In the genomic region with DNA sequence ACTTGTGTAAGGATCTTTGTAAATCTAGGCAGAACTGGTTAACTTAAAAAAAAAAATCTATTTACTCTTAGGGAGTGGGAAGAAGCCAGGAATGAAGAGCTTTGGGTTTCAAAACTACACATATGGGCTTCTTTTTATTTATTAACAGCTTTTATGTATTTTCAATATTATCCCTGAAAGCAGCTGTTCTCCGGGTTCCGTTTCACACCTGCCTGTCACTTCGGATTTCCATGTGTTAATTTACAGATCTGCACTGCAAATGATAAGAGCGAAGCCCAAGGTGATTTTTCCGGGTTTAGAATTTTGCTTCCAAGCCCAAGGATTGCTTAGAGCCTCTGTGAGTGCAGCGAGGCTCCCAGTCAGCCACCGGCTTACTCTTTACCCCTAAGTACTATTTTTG, we compare ENCODE assay signal across 17 mouse cellular contexts.
"Had no signal": no experiment of that assay in that cellular context is flagged by ENCODE, and none has a peak within 500 bp of the region (broad histone marks: within the 10 kb centered on the region; RNA-seq: fewer than 3 reads in every experiment).

No protein-coding gene starts in this region.

- DNase-seq: lung, adult 18-20 months; lung, embryonic 14.5 days; lung, postnatal 10 days; lung, postnatal 4 days; retina, postnatal 1 day; right cerebral cortex, adult 18-20 months; right cerebral cortex, postnatal 25 days; right cerebral cortex, postnatal 4 days; spleen, adult 18-20 months; thymus, adult 18-20 months; thymus, postnatal 14 days; thymus, postnatal 36 days had no signal

- H3K4me3 ChIP-seq: midbrain, embryonic 10.5 days; midbrain, embryonic 12.5 days; myocyte; neural tube, embryonic 13.5 days; neural tube, embryonic 15.5 days had no signal

- H3K36me3 ChIP-seq: midbrain, embryonic 10.5 days; midbrain, embryonic 12.5 days; neural tube, embryonic 13.5 days; neural tube, embryonic 15.5 days had no signal

- H3K27ac ChIP-seq: midbrain, embryonic 10.5 days; midbrain, embryonic 12.5 days; neural tube, embryonic 13.5 days; neural tube, embryonic 15.5 days had no signal

- H3K9me3 ChIP-seq: midbrain, embryonic 10.5 days; midbrain, embryonic 12.5 days; neural tube, embryonic 13.5 days; neural tube, embryonic 15.5 days had no signal

- H3K9ac ChIP-seq: lung, embryonic 14.5 days; midbrain, embryonic 12.5 days; neural tube, embryonic 13.5 days; neural tube, embryonic 15.5 days had no signal

- H3K4me2 ChIP-seq: lung, embryonic 14.5 days; midbrain, embryonic 12.5 days; neural tube, embryonic 13.5 days; neural tube, embryonic 15.5 days had no signal

- H3K27me3 ChIP-seq: midbrain, embryonic 12.5 days; neural tube, embryonic 13.5 days; neural tube, embryonic 15.5 days had no signal
